Mouse (Mus musculus) testis, adult 2 months (tissue): Measurements from ENCODE around the gene Rcsd1.

Experiments
- CTCF ChIP-seq: fragments of 200-500 bp; IDR thresholded peaks from 2 replicates; pipeline ENCODE4 v1.5.1; 2012; ENCODE audit warnings: low read depth, mild to moderate bottlenecking, inconsistent platforms, low read length, moderate library complexity; ENCODE audit not compliant: control insufficient read depth, insufficient read depth, insufficient replicate concordance
- POLR2A ChIP-seq: fragments of 200-500 bp; IDR thresholded peaks from 2 replicates; pipeline ENCODE4 v1.6.1; 2012; ENCODE audit warnings: low read depth, mild to moderate bottlenecking, inconsistent platforms, low read length, moderate library complexity; ENCODE audit not compliant: control insufficient read depth

GRCm38 (mm10) chr1:165679618-165679997 lies 29.9 kb downstream of the Rcsd1 start:
- TF ChIP-seq POLR2A (no peak), CTCF (peak; percentile 11; the same call in 1 of the 2 replicates)
